Mouse (Mus musculus) ES-E14 (cell line): ENCODE results near the gene Mpc2. TPM values are rescaled to one million over a fixed set of nuclear protein-coding genes. Genes with fewer than 3 reads are reported as not detected.

Experiments used
- DNase-seq: peaks from one replicate; pipeline ENCODE4 v3.0.0-alpha.2; 2013; ENCODE audit warnings: low read depth, low spot score
- H3K27ac ChIP-seq: 2 replicates; pipeline ENCODE4 v1.5.1; 2012; ENCODE audit warnings: low read depth, mild to moderate bottlenecking, low read length, moderate library complexity, mixed read lengths; ENCODE audit not compliant: poor library complexity, insufficient read depth, severe bottlenecking
- H3K36me3 ChIP-seq: 2 replicates; pipeline ENCODE4 v1.6.1; 2012; ENCODE audit warnings: mild to moderate bottlenecking, low read length, moderate library complexity, mixed read lengths; ENCODE audit not compliant: control insufficient read depth, poor library complexity, insufficient read depth, severe bottlenecking
- H3K4me1 ChIP-seq, 2 experiments: fragments of 150-350 bp in 1 of 2; sonication (generic) in 1 of 2; 2 replicates each; pipeline ENCODE4 v1.6.1; 2012; ENCODE audit warnings: low read length in 2 of 2, mild to moderate bottlenecking in 1 of 2, mixed read lengths in 1 of 2; ENCODE audit not compliant: control insufficient read depth in 2 of 2, insufficient read depth in 2 of 2, poor library complexity in 1 of 2
- H3K4me3 ChIP-seq, 2 experiments: fragments of 150-350 bp in 1 of 2; sonication (generic) in 1 of 2; 2 replicates each; pipeline ENCODE4 v1.5.1; 2012; ENCODE audit warnings: low read length in 2 of 2, low read depth in 1 of 2, mild to moderate bottlenecking in 1 of 2, mixed read lengths in 1 of 2; ENCODE audit not compliant: insufficient read depth in 1 of 2, poor library complexity in 1 of 2, severe bottlenecking in 1 of 2
- H3K9ac ChIP-seq: 2 replicates; pipeline ENCODE4 v1.6.1; 2012; ENCODE audit warnings: low read depth, mild to moderate bottlenecking, low read length, mixed read lengths; ENCODE audit not compliant: poor library complexity, insufficient read depth, severe bottlenecking
- H3K9me3 ChIP-seq: fragments of 150-350 bp; sonication (generic); 2 replicates; pipeline ENCODE4 v1.6.1; 2012; ENCODE audit warnings: low read depth, mild to moderate bottlenecking, low read length; ENCODE audit not compliant: control insufficient read depth, insufficient read depth
- CHD2 ChIP-seq: IDR thresholded peaks from 2 replicates; pipeline ENCODE4 v1.6.1; 2014; ENCODE audit warnings: mild to moderate bottlenecking, low read depth, low read length, inconsistent platforms
- HCFC1 ChIP-seq: IDR thresholded peaks from 2 replicates; pipeline ENCODE4 v1.6.1; 2012; ENCODE audit warnings: low read length, inconsistent platforms, borderline replicate concordance; ENCODE audit not compliant: insufficient read depth
- MAFK ChIP-seq: IDR thresholded peaks from 2 replicates; pipeline ENCODE4 v1.6.1; 2014; ENCODE audit warnings: mild to moderate bottlenecking, low read depth, low read length, inconsistent platforms; ENCODE audit not compliant: insufficient read depth
- ZC3H11A ChIP-seq: IDR thresholded peaks from 2 replicates; pipeline ENCODE4 v1.6.1; 2012; ENCODE audit warnings: low read depth, mild to moderate bottlenecking, inconsistent platforms, low read length, borderline replicate concordance
- ZNF384 ChIP-seq: IDR thresholded peaks from 2 replicates; pipeline ENCODE4 v1.6.1; 2012; ENCODE audit warnings: low read depth, low read length, inconsistent platforms
- in situ Hi-C, 2 experiments: fragments of 600-800 bp; cut with MboI; formaldehyde crosslinking; loops; one replicate each; pipeline ENCODE4 v1.15.1; 2025; ENCODE audit warnings: low sequenced_read_pairs in 2 of 2, inconsistent platforms in 1 of 2; ENCODE audit not compliant: unreplicated experiment in 2 of 2
- total RNA-seq: library from RNA; depleted of rRNA; stranded (reverse); fragments of 300-350 nt; gene quantifications from 2 replicates; pipeline ENCODE4 v1.2.3, GENCODE M21; 2012

Gene Mpc2
- total RNA-seq, 1 experiment, result 26.8 TPM

- no peak for DNase-seq
- Histone ChIP-seq H3K4me3 (no peak overlapping the region), H3K36me3 (no peaks in the 10 kb centered on the region), H3K4me1 (no peaks in the 10 kb centered on the region), H3K9ac (no peak overlapping the region), H3K9me3 (no peaks in the 10 kb centered on the region), H3K27ac (no peak overlapping the region)
- TF ChIP-seq ZNF384, result no peak
- TF ChIP-seq ZC3H11A, result no peak
- TF ChIP-seq HCFC1, result no peak
- TF ChIP-seq CHD2, result no peak
- TF ChIP-seq MAFK, result no peak
- in situ Hi-C loops, result no loop called here
Observed at GRCm38 (mm10) chr1:165489197-165489596, 28.8 kb downstream of the Mpc2 start.

DNA sequence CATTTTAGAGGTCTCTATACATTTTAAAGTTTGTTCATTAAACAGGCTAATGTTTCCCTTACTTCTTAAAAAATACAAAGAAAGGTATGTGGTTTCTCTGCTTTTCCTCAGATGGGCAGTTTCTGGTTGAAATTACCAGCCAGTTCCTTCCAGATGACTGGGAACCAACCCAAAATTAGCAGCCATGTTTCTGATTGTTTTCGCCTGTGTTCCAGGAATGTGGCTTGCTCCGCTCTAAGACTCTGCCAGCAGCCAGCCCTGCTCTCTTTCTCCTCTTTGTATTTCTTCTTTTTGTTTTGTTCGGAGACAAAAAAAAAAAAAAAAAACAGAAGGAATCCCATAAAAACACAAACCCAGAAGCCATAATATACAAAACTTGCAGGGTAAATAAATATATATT lies 38.4 kb downstream of the Mpc2 start:
- no peak for DNase-seq
- TF ChIP-seq HCFC1 (no peak), ZC3H11A (no peak), CHD2 (no peak), ZNF384 (no peak), MAFK (no peak)
- Histone ChIP-seq H3K36me3 (no peaks in the 10 kb centered on the region), H3K9me3 (no peaks in the 10 kb centered on the region), H3K4me3 (no peak overlapping the region), H3K4me1 (no peaks in the 10 kb centered on the region), H3K27ac (no peak overlapping the region), H3K9ac (no peak overlapping the region)
- in situ Hi-C loops, result no loop called here

DNA sequence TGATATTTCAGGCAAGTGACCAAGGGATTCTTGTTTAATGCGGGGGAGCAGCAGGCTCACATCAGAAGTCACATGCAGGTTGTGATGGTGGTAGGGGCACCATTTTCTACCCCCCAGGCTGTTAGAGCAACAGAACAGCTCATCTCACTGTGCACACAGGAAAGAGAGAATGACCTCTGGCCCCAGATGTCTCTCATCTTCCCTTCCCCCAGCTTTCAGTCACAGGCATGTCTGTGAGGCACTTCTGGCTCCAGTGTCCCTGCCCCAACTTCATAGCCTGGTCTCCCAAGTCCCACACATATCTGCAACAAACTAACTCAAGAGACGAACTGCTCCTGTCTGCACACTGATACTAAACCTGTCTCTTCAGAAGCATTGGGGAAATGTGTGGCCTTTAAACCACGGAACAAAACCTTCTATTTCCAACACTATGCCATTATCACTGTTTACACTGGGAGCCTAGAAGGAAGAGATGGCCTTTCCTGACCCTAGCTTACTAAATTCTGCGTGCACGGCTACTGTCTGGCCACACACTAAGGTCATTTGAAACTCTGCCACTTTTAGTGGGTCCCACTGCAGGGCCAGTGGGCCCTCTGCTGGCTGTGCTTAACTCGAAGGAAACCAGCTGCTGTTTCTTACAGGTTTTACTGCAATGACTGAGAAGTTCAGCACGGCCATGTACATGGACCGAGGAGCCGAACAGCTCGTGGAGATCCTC lies 43.0 kb downstream of the Mpc2 start:
- in situ Hi-C loops, result no loop called here
- H3K4me1 ChIP-seq, result no peaks in the 10 kb centered on the region
- no peak for TF ChIP-seq HCFC1
- TF ChIP-seq ZC3H11A, result no peak
- TF ChIP-seq CHD2, result no peak
- TF ChIP-seq MAFK, result no peak
- no peak for TF ChIP-seq ZNF384
- no peaks in the 10 kb centered on the region for H3K36me3 ChIP-seq
- no peak for DNase-seq
- no peak overlapping the region for H3K27ac ChIP-seq
- H3K9ac ChIP-seq, result no peak overlapping the region
- H3K9me3 ChIP-seq, result no peaks in the 10 kb centered on the region
- H3K4me3 ChIP-seq, result no peak overlapping the region

DNA sequence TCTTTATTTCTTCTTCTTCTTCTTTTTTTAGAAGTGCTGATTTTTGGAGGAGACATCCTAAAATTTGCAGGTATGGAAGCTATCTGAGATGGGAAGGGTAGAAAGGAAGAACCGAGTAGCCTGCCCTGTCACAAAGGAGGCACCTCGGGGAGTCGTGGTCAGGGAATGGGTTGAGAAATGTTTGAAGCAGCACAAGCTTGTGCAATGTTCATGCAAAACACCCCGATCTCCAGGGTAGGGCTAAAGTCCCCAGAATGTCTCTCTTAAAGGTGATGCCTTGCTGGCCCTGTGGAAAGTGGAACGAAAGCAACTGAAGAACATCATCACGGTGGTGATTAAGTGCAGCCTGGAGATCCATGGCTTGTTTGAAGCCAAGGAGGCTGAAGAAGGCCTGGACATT lies 45.9 kb downstream of the Mpc2 start:
- DNase-seq, result no peak
- TF ChIP-seq HCFC1 (no peak), MAFK (no peak), ZC3H11A (no peak), CHD2 (no peak)
- in situ Hi-C loops, result no loop called here
- Histone ChIP-seq H3K36me3 (no peaks in the 10 kb centered on the region), H3K9ac (no peak overlapping the region), H3K27ac (no peak overlapping the region), H3K4me3 (no peak overlapping the region), H3K4me1 (no peaks in the 10 kb centered on the region), H3K9me3 (no peaks in the 10 kb centered on the region)

- H3K4me1 ChIP-seq, result no peaks in the 10 kb centered on the region; a peak in 1 of 4 replicates
- H3K9ac ChIP-seq, result no peak overlapping the region
- no peaks in the 10 kb centered on the region for H3K9me3 ChIP-seq
- no peak overlapping the region for H3K27ac ChIP-seq
- TF ChIP-seq ZNF384 (no peak), ZC3H11A (no peak), CHD2 (no peak), MAFK (no peak), HCFC1 (no peak)
- no peak for DNase-seq
- H3K36me3 ChIP-seq, result no peaks in the 10 kb centered on the region
- in situ Hi-C loops, result no loop called here
- no peak overlapping the region for H3K4me3 ChIP-seq
Observed at GRCm38 (mm10) chr1:165510161-165510560, 49.7 kb downstream of the Mpc2 start.
